Mouse (Mus musculus): ENCODE measurements around the gene Has3. TPM values are rescaled to one million over a fixed set of nuclear protein-coding genes. Genes with fewer than 3 reads are reported as not detected.
"Not testable (repeated sequence)": the region's sequence is repeated elsewhere in the genome, so short reads cannot be mapped to it uniquely, and the experiment has no call there.

Gene Has3
- total RNA-seq, 4 experiments from 2014 or later: 1.2 to 3.1 (median 1.7) TPM

DNA sequence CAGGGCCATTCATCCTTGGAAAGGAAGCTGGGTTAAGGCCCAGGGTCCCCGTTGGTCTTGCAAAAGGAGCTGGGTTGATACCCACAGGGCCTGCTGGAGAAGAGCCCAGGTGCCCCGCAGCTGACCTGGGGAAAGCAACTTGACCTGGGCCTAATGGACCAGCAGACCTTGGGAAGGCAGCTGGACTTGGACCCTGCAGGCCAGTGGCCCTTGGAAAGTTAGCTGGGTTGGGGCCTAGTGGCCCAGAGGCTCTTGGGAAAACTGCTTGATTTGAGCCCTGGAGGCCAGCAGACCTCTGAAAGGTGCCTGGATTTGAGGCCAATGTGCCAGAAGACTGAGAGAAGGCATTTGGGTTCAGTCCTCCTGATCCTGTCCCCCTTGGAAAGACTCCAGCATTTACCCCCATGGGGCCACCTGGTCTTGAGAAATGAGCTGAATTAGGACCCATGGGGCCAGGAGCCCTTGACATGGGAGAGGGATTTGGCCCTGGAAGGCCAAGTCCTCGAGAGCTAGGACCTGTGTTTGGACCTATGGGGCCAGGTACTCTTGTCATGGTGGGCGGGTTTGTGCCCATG lies 14.9 kb downstream of the Has3 start:
- DNase-seq (ENCODE audit: low spot score in 2 of 2): not testable (repeated sequence)

DNA sequence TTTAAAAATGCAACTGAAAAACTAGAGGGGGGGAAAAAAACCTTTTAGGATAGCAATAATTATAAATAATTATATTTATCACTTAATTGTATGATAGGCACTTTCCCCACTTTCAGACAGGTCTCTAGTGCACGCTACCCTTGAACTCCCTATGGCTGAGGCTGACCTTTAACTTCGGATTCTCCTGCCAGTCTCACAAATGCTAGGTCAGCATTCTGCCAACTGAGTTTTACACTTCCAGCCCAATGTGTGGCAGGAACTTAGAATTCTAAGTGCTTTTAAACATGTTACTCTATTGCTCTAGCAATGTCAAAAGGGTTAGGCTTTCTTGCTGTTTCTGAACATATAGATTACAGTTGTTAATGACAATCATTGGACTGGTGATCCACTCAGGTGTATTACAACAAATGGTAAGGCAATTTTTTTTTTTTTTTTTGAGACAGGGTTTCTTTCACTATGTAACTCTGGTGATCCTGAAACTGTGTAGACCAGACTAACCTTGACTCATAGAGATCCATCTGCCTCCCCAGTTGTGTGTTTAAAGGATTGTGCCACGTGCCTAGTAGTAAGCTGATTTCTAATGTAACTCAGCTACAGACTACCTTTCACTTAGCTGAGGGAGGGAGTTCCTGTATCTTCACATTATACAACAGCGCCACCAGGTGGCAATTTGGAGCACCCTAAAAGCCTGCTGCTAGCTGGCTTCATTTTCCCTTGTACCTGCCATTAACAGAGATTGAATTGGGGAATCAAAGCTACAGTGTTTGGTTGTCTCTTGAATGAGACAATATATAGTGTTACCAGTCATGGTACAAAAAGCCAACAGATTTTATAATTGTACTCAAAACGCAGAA lies 17.5 kb downstream of the Has3 start:
- DNase-seq (ENCODE audit: low spot score in 2 of 2): peak in 1 of 2 experiments; percentile 47

DNA sequence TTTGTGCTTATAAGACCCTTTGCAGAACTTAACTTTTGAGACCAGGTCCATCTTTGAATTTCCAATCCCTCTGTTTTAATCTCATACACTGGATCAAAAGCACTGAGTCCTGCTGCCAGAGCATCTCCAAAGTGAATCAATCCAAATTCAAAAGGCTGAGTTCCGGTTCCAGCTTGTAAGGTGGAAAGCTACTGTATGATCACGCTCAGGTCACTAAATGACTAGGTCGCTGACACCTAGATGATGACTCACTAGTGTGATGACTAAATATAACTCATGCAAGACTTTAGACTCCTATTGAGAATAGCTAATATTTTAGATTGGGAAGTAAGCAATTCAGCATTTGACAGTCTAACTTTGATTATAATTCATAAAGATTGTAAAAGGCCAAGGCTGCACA lies 18.8 kb downstream of the Has3 start:
- no peak for DNase-seq (ENCODE audit: low spot score in 2 of 2)

DNA sequence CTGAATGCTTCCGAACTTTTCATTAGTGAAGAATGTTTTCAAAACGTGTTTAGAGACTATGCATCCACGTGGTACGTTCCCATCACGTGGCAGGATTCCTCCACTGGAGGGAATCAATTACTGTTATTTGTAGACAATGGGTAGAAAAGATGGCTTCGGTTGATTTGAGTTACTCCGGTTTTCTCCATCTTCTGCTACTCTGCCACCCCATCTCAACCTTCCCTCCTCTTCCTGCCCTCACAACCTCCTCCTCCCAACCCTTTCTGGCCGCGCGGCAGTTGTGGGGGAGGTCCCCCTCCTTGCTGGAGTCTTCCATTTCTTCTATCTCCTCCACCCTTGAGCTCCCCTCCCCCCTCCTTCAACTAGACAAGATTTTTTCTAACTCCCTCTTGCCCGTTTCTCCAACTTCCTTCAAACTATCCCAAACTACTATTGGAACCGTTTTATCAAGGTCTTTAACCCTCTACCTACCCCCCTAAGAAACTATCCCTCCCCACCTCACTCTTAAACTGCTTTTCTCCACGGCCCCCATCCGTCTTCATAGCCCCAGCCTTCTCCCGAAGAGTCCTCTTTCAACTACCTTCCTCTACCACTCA lies 22.3 kb downstream of the Has3 start:
- DNase-seq (ENCODE audit: low spot score in 2 of 2): no peak

DNA sequence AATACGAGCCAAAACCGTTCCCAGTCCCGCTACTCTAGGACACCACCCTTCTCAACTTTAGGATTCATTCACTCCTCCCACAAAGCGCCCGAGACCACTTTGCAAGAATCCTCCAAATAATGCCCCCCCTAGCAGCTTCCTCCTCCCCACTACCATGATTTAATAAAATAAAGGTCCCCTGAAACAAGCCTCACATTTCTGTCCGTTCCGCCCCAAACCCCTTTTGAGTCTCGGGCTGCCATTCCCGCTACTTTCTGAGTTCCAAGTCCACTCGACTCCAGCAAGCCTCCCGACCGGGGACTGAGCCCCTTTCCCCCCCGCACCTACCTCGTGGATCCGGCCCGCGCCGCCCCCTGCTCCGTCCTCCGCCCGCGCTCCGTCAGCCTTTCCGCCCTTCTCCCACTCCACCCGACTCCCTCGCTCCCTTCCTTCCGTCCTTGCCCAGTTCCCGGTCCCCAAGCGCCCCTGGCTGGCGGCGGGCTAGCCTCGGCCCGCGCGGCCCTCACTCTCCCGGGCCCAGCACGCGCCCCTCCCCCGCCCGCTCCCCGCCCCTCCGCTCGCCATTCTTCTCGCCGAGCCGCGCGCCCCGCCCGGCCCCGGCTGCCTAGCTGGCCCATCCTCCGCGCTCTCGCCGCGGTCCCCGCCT lies 22.9 kb downstream of the Has3 start:
- no peak for DNase-seq (ENCODE audit: low spot score in 2 of 2)

DNA sequence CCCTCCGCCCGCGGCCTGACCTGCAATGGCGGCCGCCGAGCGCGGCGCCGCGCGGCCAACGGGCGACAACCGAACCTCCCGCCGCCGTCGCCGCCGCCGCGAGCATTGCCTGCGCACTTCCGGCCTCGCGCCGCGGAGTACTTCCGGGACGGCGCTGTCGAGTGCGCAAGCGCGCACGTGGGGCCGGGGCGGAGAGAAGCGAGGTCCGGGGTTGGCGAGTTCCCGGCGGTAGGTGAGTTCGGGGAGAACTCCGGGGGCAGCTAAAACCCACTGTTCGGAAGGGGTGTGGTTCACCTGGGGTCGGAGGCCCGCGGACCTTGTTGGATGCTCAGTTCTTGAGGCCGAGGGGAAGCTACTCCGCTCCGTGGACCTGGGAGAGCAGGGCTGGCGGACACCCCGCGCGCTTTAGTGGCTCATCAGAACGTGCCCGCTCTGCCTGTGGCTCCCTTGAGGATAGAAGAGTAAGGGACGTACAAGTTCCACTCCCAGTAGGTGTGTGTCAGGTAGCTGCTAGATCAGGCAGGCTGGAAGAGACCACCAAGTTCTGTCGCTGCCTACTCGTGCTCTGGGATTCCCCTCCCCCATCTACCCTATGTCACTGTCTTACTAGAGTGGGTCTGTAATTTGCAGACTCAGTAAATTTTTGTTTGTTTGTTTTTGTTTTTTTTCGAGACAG lies 23.6 kb downstream of the Has3 start, which contains the start of gene Utp4:
Gene Utp4 (plus strand): TSS at position 156 of the 676 bp plus-strand sequence.
- DNase-seq (ENCODE audit: low spot score in 2 of 2): peak; percentile 66 to 76

DNA sequence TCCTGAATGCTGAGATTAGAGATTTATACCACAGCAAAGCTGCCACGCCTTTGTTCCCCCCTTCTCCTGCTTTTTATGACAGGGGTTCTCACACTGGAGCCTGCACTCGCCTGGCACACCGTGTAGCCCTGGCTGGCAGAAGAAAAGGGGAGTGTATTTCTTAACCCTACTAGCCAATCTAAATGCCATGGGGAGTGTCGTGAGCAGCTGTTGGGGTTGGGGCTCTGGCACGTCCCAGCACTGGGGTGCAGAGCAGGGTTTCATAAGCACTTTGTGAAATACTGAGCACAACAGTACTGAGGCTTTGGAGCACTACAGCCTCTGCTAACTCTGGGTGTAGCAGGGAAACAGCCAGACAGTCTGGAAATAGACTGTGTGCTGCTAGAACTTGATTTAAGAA lies 29.4 kb downstream of the Has3 start:
- no peak for DNase-seq (ENCODE audit: low spot score in 2 of 2)

DNA sequence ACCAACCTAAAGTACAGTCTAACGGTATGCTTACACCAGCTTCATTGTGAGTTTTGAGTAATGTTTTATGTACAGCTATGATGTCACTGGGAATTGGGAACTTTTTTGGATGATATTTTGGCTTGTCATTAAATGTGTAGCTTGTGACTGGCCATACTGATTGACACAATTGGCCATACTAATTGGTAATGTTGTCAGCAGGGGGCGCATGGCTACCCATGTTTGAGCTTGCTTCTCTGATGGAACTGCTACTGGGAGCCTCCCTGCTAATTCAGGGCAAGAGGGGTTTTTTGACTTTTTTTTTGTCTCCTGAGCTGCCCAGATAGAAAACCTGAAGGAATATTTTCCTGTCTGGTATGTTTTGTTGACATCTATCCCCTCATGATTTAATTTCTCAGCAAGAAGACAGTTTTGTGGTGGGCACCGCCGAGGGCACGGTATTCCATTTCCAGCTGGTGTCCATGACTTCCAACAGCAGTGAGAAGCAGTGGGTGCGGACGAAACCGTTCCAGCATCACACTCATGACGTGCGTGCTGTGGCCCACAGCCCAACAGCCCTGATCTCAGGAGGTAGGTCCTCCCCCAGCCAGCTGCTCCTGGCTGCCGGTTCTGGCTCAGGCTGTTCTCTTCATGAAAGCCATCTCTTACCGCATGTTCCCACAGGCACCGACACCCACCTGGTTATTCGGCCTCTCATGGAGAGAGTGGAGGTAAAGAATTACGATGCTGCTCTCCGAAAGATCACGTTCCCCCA lies 35.9 kb downstream of the Has3 start:
- DNase-seq (ENCODE audit: low spot score in 2 of 2): peak; percentile 43 to 93

DNA sequence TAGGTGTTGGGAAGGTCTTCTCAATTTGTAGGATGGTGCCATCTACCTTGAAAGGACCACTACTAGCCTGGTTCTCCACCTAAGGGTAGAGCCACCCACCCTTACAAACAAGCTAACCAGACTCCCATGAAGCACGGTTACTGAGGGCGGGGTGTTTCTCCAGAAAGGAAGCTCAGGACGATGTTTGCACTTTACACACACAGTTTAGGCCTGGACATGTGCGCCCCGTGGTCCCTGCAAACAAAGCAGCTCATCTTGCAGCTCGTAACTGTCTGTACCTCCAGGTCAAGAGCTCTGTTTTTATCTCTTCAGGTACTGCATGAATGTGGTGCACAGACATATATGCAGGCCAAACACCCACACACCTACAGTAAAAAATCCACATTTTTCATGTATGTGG lies 36.6 kb downstream of the Has3 start:
- DNase-seq (ENCODE audit: low spot score in 2 of 2): no peak

DNA sequence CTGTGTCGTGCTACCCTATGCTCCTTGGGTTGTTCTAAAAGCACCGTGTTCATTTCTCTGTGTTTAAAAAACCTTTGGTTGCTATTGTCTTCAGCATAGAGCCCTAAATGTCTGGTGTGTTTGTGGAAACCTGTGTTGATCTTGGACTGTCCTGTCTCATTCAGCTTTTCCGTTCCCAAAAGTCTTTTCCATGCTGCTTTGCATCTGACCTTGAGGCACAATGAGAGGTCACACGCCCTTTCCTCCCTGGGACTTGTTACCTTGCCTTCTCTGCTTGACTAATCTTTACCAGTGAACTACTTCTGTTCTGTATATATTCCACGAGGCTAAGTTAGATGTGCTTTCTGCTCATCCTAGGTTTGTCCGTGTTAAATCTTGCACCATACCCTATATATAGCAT lies 37.4 kb downstream of the Has3 start:
- DNase-seq (ENCODE audit: low spot score in 2 of 2): no peak

DNA sequence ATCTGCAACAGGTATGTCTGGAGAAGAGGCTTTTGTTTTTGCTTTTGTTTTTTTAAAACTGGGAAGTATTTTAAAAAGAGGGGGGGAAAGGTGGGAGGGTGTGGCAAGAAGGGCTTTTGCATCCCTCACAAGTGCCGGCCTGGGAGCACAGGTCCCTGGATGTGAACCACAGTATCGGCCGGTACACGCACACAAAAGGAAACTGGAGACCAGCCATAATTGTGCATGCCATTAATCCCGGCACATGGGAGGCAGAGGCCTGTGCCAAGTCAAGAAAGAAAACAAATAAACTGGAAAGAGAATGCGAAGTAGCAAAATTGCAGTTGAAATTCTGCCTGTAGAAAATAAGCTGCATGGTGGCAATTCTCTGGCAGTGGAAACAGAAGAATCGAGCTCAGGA lies 38.2 kb downstream of the Has3 start:
- DNase-seq (ENCODE audit: low spot score in 2 of 2): no peak

DNA sequence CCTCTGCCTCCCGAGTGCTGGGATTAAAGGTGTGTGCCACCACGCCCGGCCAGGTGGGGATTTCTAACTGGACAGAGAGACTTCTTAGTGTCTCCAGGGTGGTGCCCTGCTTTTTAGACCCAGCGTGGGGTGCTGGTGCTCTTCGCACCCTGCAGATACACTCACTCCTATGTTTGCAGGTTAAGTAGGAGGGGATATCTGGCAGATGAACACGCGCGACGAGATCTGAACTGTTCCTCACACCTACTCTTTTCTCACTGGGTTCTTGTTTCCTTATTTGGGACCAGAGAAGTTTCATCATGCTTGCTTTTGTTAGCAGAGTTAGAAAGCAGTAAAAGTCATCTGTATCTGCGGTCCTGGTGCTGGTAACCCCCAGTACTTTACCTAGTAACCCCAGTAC lies 43.6 kb downstream of the Has3 start:
- DNase-seq (ENCODE audit: low spot score in 2 of 2): peak in 1 of 2 experiments; percentile 62

DNA sequence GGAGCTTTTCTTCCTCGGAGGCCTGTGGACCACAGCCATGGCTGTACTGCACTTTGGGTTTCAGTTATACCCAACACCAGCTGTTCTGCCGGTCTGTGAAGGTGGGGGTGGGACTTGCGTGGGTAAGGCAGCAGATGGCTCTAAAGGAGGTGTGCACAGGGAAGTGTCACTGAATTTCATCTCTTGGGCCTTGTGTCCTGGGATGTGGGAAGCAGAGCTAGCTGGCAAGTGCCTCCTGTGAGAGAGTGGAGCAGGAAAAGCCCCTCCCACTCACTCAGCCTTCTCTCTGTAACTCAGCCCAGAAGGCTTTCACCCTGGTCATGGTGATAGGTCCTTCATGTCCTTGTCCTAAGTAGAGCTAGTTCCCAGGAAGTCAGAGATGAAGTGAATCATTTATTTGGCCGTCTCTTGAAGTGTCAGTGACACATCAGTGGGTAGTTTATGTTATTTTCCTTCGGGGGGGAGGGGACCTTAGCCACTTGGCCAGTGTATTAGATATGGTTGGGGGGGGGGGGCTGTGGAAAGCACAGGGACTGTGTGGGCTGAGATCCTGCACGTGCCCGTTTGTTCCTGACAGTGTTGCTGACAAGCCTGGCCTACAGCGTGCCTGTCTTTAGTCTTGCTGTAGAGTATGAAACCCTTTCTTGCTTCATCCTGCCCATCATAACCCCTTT lies 49.8 kb downstream of the Has3 start:
- DNase-seq (ENCODE audit: low spot score in 2 of 2): peak; percentile 51 to 90

DNA sequence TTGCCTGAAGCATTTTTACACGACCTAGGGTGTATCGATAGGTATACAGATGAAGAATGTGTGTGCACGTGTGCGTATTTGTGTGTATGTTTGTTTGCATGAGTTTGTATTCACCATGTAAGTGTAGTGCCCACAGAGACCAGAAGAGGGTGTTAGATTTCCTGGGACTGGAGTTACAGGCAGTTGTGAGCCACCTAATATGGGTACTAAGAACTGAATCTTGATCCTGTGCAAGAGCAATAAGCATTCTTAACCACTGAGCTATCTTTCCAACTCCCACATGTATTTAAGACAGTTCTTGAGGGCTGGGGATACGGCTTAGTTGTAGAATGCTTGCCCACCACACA lies 50.3 kb downstream of the Has3 start:
- DNase-seq (ENCODE audit: low spot score in 2 of 2): no peak

DNA sequence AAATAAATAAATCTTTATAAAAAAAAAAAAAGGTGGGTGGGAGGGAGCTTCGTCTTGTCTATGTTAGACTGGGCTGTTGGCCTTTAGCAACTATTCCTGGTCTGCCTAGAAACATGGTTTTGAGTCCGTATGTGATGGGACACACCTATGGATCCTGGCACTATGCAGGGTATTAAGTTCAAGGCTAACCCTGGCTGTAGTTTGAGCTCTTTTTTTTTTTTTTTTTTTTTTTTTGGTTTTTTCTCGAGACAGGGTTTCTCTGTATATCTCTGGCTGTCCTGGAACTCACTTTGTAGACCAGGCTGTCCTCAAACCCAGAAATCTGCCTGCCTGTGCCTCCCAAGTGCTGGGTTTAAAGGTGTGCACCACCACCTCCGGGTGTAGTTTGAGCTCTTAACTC lies 54.0 kb downstream of the Has3 start:
- no peak for DNase-seq (ENCODE audit: low spot score in 2 of 2)

DNA sequence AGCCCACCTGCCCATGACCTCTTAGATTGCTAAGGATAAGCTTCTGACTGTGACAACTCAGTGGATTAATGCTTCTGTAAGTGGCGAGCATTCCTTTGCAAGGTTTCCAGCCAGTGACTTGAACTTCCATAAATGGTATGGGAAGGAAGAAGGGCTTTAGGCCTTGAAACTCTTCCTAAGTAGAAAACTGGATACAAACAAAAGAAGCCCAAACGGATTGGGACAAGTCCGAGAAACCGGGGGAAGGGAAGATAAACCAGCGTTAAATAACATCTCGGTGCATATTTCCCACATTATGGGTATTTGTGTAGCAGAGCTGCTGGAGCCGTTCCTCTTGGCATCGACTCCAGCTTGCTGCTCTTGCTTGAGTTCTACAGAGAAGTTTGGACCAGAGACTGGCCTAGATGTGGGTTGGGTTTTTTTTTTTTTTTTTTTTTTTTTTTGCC lies 54.9 kb downstream of the Has3 start:
- peak in 1 of 2 experiments; percentile 73 for DNase-seq (ENCODE audit: low spot score in 2 of 2)

DNA sequence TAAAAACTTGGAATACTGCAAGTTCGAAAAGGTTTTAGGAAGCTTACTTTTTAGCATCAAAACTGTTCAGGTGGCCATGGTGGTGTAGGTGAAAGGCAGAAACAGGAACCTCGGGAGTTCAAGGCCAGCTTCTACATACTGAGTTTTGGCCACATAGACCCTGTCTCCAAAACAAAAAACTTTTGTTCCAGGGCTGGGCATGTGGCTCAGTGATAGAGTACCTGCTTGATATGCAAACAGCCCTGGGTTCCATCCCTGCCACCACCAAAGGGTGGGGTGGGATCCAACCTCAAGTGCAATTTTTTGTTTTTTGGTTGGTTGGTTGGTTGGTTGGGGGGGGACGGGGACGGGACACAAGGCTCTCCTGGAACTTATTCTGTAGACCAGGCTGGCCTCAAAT lies 55.4 kb downstream of the Has3 start:
- no peak for DNase-seq (ENCODE audit: low spot score in 2 of 2)

DNA sequence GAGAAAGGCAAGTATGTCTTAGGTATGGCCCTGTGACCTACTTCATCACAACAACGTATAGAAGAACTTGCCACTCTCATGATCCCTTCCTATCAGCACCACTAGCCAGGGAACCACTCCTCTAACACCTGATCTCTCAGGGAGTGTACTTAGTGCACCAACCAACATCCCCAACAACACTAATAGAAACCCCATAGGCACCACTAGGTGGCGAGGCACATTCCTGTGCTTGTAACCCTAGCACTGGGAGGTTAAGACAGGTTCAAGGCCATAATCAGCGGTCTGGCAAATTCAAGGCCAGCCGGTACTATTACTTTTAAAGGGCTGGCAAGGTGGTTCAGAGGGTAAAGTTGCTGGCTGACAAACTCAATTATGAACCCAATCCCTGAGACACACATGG lies 57.2 kb downstream of the Has3 start:
- no peak for DNase-seq (ENCODE audit: low spot score in 2 of 2)

DNA sequence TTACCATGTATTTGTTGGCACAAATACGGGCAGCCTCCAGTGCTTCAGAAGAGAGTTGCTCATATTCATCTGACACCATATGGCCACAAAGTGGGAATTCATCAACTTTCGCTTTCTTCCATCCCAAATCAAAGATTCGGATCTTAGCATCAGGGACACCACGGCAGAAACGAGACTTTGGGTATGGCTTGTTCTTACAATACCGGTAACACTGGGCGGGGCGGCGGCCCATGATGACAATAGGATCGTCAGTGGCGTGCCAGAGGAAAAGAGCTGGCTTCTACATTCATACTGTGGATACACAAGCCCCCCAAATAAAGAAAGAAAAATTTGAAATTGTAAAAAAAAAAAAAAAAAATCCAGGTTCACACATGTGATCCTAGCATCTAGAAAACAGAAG lies 58.1 kb downstream of the Has3 start:
- not testable (repeated sequence) for DNase-seq (ENCODE audit: low spot score in 2 of 2)

All from left cerebral cortex, adult 8-10 months (tissue).